Mouse (Mus musculus): ENCODE data around the gene Abraxas1.

DNA sequence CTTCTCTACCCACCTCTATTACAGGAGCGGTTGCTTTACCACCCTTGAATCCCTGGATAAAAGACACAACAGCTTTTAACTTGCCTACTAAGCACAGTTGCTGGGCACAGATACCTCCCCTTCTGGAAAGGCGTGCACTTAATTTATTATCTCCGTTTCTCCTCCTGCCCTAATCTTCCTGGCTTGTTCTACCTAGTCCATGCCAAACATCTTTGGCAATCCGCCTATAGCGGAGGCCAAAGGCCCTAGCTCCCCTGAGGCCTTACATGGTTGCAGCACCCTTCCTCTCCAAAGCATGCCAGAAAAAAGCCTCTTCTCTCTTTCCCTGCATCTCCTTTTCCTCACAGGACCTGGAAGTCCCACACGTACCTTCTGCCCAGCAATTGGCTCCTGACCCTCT is 43.7 kb upstream of the Abraxas1 start:
- TF ChIP-seq MAFK (IDR thresholded peaks at IDR 0.05; ENCODE audit: insufficient read depth, low read depth, low read length), result no peak
- no peak for TF ChIP-seq CHD2 (IDR thresholded peaks at IDR 0.05; ENCODE audit: low read depth, low read length)
- no peak for TF ChIP-seq HCFC1 (IDR thresholded peaks at IDR 0.05; ENCODE audit: borderline replicate concordance, insufficient read depth, low read length)

All from ES-E14 (cell line).